Mouse (Mus musculus) limb, embryonic 11.5 days (tissue): ENCODE data around the gene Sdhaf4. TPM values are rescaled to one million over a fixed set of nuclear protein-coding genes. Genes with fewer than 3 reads are reported as not detected.
A peak's percentile ranks its signal among the peaks of the same experiment; 100 is the strongest.

Experiments used
- ATAC-seq: fragments of 200-750 bp; cut with Nextera tagmentation; 2 replicates; pipeline ENCODE4 v1.8.0; 2017; ENCODE audit warnings: low read depth; ENCODE audit not compliant: insufficient number of reproducible peaks, low FRiP score, low TSS enrichment
- DNase-seq: peaks from one replicate; pipeline ENCODE4 v3.0.0-alpha.2; 2015; ENCODE audit warnings: low spot score
- H3K27ac ChIP-seq: fragments of 300-500 bp; sonication (generic); replicated peaks from 2 replicates; pipeline ENCODE4 v1.5.1; 2014; ENCODE audit warnings: low read depth, mild to moderate bottlenecking, low read length
- H3K27me3 ChIP-seq: fragments of 300-500 bp; sonication (generic); 2 replicates; pipeline ENCODE4 v1.6.1; 2014; ENCODE audit warnings: mild to moderate bottlenecking, low read length, mixed read lengths; ENCODE audit not compliant: control insufficient read depth, insufficient read depth
- H3K36me3 ChIP-seq: fragments of 300-500 bp; sonication (generic); 2 replicates; pipeline ENCODE4 v1.6.1; 2014; ENCODE audit warnings: mild to moderate bottlenecking, low read length, moderate library complexity, mixed read lengths; ENCODE audit not compliant: control insufficient read depth, insufficient read depth
- H3K4me1 ChIP-seq: fragments of 300-500 bp; sonication (generic); 2 replicates; pipeline ENCODE4 v1.6.1; 2014; ENCODE audit warnings: low read length, mixed read lengths; ENCODE audit not compliant: control insufficient read depth, insufficient read depth
- H3K4me2 ChIP-seq: fragments of 300-500 bp; sonication (generic); 2 replicates; pipeline ENCODE4 v1.6.1; 2014; ENCODE audit warnings: low read depth, mild to moderate bottlenecking, moderate library complexity; ENCODE audit not compliant: severe bottlenecking
- H3K4me3 ChIP-seq: fragments of 300-500 bp; sonication (generic); 2 replicates; pipeline ENCODE4 v1.5.1; 2014; ENCODE audit warnings: low read depth, low read length
- H3K9ac ChIP-seq: fragments of 300-500 bp; sonication (generic); 2 replicates; pipeline ENCODE4 v1.6.1; 2014; ENCODE audit warnings: mild to moderate bottlenecking, low read length
- H3K9me3 ChIP-seq: fragments of 300-500 bp; sonication (generic); 2 replicates; pipeline ENCODE4 v1.6.1; 2016; ENCODE audit warnings: low read length; ENCODE audit not compliant: control insufficient read depth
- WGBS: fragments of 180-500 bp; shearing (Covaris S2); extraction: QIAGEN DNeasy Blood & Tissue Kit; methylation state at CpG from one replicate; pipeline ENCODE4 v1.1.7; 2014; 5-methylcytosine and 5-hydroxymethylcytosine counted together
- polyA plus RNA-seq: library from polyadenylated mRNA; unstranded; fragments of >200 nt; fragmentation: Nextera tagmentation; extraction: Ambion mirVana; gene quantifications from 2 replicates; pipeline ENCODE4 v1.2.1, GENCODE M21; 2014

Gene Sdhaf4
- polyA plus RNA-seq, 1 experiment from 2014 or later = 98.4 TPM

DNA sequence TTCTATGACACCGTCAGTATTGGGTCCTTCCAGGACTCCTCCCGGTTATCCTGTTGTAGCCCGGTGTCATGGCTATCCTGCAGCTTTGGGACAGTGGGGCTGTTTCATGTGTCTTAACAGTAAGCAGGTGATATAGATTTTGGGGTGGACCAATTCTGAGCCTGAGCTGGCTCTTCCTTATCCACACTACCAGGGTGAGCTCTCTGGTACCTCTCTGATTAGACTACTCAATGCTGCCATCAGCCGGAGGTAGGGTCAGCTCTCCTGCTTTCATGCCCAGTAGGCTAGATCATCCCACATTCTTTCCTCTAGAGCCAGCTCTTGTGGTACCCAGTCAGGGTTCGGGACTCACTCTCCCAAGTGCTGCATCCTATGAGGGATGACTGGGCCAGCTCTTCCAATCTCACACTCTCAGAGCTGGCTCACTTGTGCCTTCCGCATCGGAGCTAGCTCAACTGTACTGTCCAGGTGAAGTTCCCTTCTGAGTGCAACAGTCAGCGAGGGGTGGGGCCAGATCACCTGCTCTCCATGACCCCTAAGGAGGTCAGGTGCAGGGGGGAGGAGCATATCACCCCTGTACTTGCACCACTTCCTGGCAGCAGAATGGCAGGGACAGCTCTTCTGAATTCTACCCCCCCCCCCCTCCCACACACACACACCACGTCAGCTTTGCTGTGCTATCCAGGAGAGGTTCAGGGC lies 37.3 kb downstream of the Sdhaf4 start:
- WGBS = 83% methylated on average over 9 of the region's 9 CpGs
- no peak overlapping the region for H3K4me3 ChIP-seq
- ATAC-seq = no peak

DNA sequence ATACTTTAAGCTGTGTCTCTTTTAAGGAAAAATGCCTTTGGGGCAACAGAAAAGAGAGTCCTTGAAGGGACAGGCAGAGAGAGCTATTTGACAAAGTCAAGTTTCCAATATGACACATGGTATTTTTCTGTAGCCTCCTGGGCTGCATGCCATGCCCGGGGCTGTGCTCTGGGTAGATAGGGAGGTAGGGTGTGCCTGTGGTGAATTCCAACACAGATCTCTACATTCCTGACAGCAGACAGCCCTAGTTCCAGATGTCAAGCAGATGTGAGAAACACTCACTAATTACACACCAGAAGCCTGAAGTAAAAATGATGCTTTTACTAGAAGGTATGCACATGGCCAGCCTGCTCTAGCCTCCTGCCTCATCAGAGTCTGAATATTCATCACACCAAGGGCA lies 39.2 kb downstream of the Sdhaf4 start:
- Histone ChIP-seq H3K9me3 (no peaks in the 10 kb centered on the region), H3K4me2 (no peak overlapping the region), H3K4me3 (no peak overlapping the region), H3K9ac (no peak overlapping the region), H3K36me3 (no peaks in the 10 kb centered on the region), H3K27ac (no peak overlapping the region), H3K4me1 (no peaks in the 10 kb centered on the region), H3K27me3 (no peaks in the 10 kb centered on the region)
- ATAC-seq (no peak), DNase-seq (no peak)
- 36% methylated on average over 1 of the region's 1 CpGs for WGBS

More for the DNA sequence above, 37.3 kb downstream of the Sdhaf4 start:
- Histone ChIP-seq H3K36me3 (no peaks in the 10 kb centered on the region), H3K9ac (no peak overlapping the region), H3K4me2 (no peak overlapping the region), H3K4me1 (no peaks in the 10 kb centered on the region), H3K27me3 (no peaks in the 10 kb centered on the region), H3K9me3 (no peaks in the 10 kb centered on the region), H3K27ac (no peak overlapping the region)
- no peak for DNase-seq

GRCm38 (mm10) chr1:23959415-23959732 lies 46.1 kb downstream of the Sdhaf4 start:
- Histone ChIP-seq H3K36me3 (no peaks in the 10 kb centered on the region), H3K4me2 (peak overlapping the region; percentile 38), H3K9me3 (no peaks in the 10 kb centered on the region), H3K27me3 (no peaks in the 10 kb centered on the region), H3K4me3 (peak overlapping the region; percentile 20; the same call in 1 of the 2 replicates), H3K9ac (no peak overlapping the region; the same call in 1 of the 2 replicates), H3K27ac (no peak overlapping the region), H3K4me1 (no peaks in the 10 kb centered on the region)
- ATAC-seq (peak; percentile 47; the same call in 1 of the 2 replicates), DNase-seq (peak; percentile 36)
- WGBS = 17% methylated on average over 6 of the region's 6 CpGs

DNA sequence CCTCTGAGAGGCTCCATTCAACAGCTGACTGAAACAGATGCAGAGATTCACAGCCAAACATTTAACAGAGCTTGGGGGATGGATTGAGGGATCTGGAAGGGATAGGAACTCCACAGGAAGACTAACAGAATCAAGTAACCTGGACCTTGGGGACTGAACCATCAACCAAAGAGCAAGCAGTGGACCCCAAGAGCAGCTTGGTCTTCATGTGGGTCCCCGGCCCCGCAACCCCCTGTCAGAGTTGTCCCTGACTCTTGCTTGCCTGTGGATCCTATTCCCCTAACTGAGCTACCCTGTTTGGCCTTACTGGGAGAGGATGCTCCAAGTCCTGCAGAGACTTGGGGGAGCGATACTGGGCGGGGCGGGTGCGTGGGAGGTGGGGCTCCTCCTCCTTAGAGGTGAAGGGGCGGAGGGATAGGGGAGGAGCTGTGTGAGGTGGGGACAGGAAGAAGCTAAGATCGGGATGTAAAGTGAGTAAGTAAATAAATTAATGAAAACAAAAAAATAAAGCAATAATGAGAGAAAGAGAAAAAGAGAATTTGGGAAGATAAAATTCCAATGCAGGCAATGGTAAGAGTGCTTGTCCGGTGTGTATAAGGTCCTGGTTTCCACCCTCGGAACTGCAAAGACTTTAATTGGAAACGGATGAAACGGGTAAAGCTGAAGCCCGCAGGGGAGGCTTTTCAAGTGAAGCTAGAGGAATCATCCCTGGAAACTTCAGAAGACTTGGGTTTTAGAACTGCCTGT lies 46.6 kb downstream of the Sdhaf4 start:
- Histone ChIP-seq H3K4me2 (peak overlapping the region; percentile 38), H3K36me3 (no peaks in the 10 kb centered on the region), H3K9me3 (no peaks in the 10 kb centered on the region), H3K27me3 (no peaks in the 10 kb centered on the region), H3K4me3 (peak overlapping the region; percentile 20; the same call in 1 of the 2 replicates), H3K27ac (no peak overlapping the region), H3K9ac (no peak overlapping the region; the same call in 1 of the 2 replicates), H3K4me1 (no peaks in the 10 kb centered on the region)
- 11% methylated on average over 13 of the region's 13 CpGs for WGBS
- DNase-seq (peak; percentile 58), ATAC-seq (peak; percentile 65; the same call in 1 of the 2 replicates)

- Histone ChIP-seq H3K4me3 (no peak overlapping the region), H3K4me2 (no peak overlapping the region), H3K9ac (no peak overlapping the region), H3K9me3 (no peaks in the 10 kb centered on the region), H3K36me3 (no peaks in the 10 kb centered on the region), H3K27me3 (no peaks in the 10 kb centered on the region), H3K4me1 (no peaks in the 10 kb centered on the region), H3K27ac (no peak overlapping the region)
- no peak for DNase-seq
- WGBS = 89% methylated on average over 6 of the region's 6 CpGs
- ATAC-seq = no peak
Observed at GRCm38 (mm10) chr1:23958101-23958500, 47.4 kb downstream of the Sdhaf4 start.

GRCm38 (mm10) chr1:23955539-23955938 lies 49.9 kb downstream of the Sdhaf4 start:
- Histone ChIP-seq H3K4me2 (no peak overlapping the region), H3K4me1 (no peaks in the 10 kb centered on the region), H3K27me3 (no peaks in the 10 kb centered on the region), H3K9ac (no peak overlapping the region), H3K27ac (no peak overlapping the region), H3K4me3 (no peak overlapping the region), H3K36me3 (no peaks in the 10 kb centered on the region), H3K9me3 (no peaks in the 10 kb centered on the region)
- 90% methylated on average over 4 of the region's 4 CpGs for WGBS
- ATAC-seq = no peak
- no peak for DNase-seq

DNA sequence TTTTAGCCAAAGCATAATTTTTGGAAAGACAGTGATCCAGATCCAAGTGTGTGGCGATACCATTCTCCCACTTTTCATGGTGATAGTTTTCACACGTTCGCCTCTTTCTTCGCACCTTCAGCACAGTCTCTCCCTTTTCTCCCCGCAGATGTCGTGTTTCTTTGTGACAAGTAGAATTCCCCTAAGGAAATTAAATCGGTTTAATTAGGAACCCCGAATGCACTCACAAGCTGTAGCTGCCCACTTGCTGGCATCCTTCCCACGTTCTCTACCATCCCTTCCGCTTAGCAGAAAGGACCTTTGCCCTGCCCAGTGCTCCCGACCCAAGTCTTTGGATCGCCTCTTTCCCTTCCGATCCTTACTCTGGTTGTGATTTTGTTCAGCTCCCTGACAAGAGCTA lies 51.5 kb downstream of the Sdhaf4 start:
- ATAC-seq (no peak), DNase-seq (no peak)
- Histone ChIP-seq H3K4me3 (no peak overlapping the region), H3K9ac (no peak overlapping the region), H3K27me3 (no peaks in the 10 kb centered on the region), H3K36me3 (no peaks in the 10 kb centered on the region), H3K4me2 (no peak overlapping the region), H3K27ac (no peak overlapping the region), H3K9me3 (no peaks in the 10 kb centered on the region), H3K4me1 (no peaks in the 10 kb centered on the region)
- 82% methylated on average over 13 of the region's 13 CpGs for WGBS

- Histone ChIP-seq H3K4me3 (no peak overlapping the region), H3K36me3 (no peaks in the 10 kb centered on the region), H3K4me1 (no peaks in the 10 kb centered on the region), H3K9ac (no peak overlapping the region), H3K27me3 (no peaks in the 10 kb centered on the region), H3K9me3 (no peaks in the 10 kb centered on the region), H3K4me2 (no peak overlapping the region), H3K27ac (no peak overlapping the region)
- WGBS = 86% methylated on average over 15 of the region's 15 CpGs
- ATAC-seq (no peak), DNase-seq (no peak)
Observed at GRCm38 (mm10) chr1:23948778-23949699, 56.4 kb downstream of the Sdhaf4 start.
